Mouse (Mus musculus) hindbrain, embryonic 14.5 days (tissue): ENCODE data around the gene Exosc9. TPM values are rescaled to one million over a fixed set of nuclear protein-coding genes. Genes with fewer than 3 reads are reported as not detected.

Experiments used
- ATAC-seq: fragments of 200-750 bp; cut with Nextera tagmentation; 2 replicates; pipeline ENCODE4 v1.8.0; 2017; ENCODE audit warnings: moderate number of reproducible peaks, mild to moderate bottlenecking, moderate TSS enrichment, moderate library complexity; ENCODE audit not compliant: low FRiP score
- DNase-seq: peaks from one replicate; pipeline ENCODE4 v3.0.0-alpha.2; 2015; ENCODE audit warnings: low spot score
- H3K27ac ChIP-seq: fragments of 300-500 bp; sonication (generic); 2 replicates; pipeline ENCODE4 v1.5.1; 2014; ENCODE audit warnings: mild to moderate bottlenecking, moderate library complexity
- H3K27me3 ChIP-seq: fragments of 300-500 bp; sonication (generic); 2 replicates; pipeline ENCODE4 v1.6.1; 2014; ENCODE audit warnings: mild to moderate bottlenecking, low read length, mixed read lengths; ENCODE audit not compliant: control insufficient read depth, insufficient read depth
- H3K36me3 ChIP-seq: fragments of 300-500 bp; sonication (generic); replicated peaks from 2 replicates; pipeline ENCODE4 v1.6.1; 2014; ENCODE audit not compliant: control insufficient read depth, insufficient read depth
- H3K4me1 ChIP-seq: fragments of 300-500 bp; sonication (generic); replicated peaks from 2 replicates; pipeline ENCODE4 v1.6.1; 2014; ENCODE audit warnings: antibody characterized with exemption, low read length, mixed read lengths; ENCODE audit not compliant: control insufficient read depth, insufficient read depth
- H3K4me2 ChIP-seq: fragments of 300-500 bp; sonication (generic); replicated peaks from 2 replicates; pipeline ENCODE4 v1.6.1; 2014; ENCODE audit warnings: mild to moderate bottlenecking, moderate library complexity
- H3K4me3 ChIP-seq: fragments of 300-500 bp; sonication (generic); replicated peaks from 2 replicates; pipeline ENCODE4 v1.5.1; 2014; ENCODE audit warnings: mild to moderate bottlenecking, low read length
- H3K9ac ChIP-seq: fragments of 300-500 bp; sonication (generic); 2 replicates; pipeline ENCODE4 v1.6.1; 2014
- H3K9me3 ChIP-seq: fragments of 300-500 bp; sonication (generic); 2 replicates; pipeline ENCODE4 v1.6.1; 2016; ENCODE audit warnings: low read length; ENCODE audit not compliant: control insufficient read depth
- WGBS: fragments of 180-500 bp; shearing (Covaris S2); extraction: QIAGEN DNeasy Blood & Tissue Kit; methylation state at CpG from one replicate; pipeline ENCODE4 v1.1.7; 2014; 5-methylcytosine and 5-hydroxymethylcytosine counted together
- polyA plus RNA-seq: library from polyadenylated mRNA; unstranded; fragments of >200 nt; fragmentation: Nextera tagmentation; extraction: Ambion mirVana; gene quantifications from 2 replicates; pipeline ENCODE4 v1.2.1, GENCODE M21; 2014

The Exosc9 gene
- polyA plus RNA-seq, 1 experiment from 2014 or later, result 74.5 TPM

DNA sequence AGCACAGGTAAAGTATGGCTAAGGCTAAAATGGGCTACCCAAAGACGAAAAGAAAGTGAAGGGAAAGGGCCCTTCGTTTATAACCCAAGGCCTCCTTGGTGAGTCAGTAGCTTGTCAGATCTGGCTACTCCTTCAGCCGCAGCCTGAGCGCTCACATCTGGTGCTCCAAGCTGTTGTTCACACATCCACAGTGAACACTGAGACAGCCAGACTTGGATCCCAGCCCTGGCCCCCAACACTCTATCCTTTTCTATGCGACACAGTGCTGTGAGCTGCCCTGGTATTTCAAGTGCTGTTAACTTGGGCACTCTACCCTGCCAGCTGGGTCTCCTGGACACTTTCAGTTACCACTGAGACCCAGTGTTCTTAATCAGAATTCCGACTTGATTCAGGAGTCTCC lies 22.1 kb upstream of the Exosc9 start:
- no peak for DNase-seq
- no peak overlapping the region for H3K4me3 ChIP-seq

DNA sequence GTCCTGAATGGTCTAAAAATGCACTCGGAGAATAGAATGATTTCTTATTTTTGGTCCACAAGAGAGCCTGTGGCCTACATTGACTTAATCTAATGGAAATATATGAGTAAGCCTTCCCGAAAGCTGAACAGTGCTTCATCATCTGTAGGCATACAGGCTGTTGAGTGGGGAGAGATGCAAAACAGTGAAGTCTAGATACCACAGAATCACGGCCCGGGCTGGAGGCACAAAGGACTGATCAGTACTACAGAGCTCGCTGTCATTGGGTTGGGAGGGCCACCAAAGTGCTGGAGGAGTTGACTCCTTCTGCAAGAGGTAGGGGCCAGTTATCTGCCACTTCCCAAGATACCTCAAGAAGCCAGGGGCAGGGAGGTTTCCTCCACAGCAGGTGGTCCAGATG lies 21.6 kb upstream of the Exosc9 start:
- Histone ChIP-seq H3K4me1 (peaks cover 8% of the 10 kb centered on the region; the same call in 1 of the 2 replicates), H3K9ac (no peak overlapping the region), H3K27ac (no peak overlapping the region), H3K4me3 (no peak overlapping the region), H3K4me2 (no peak overlapping the region), H3K36me3 (no peaks in the 10 kb centered on the region), H3K27me3 (peaks cover 9% of the 10 kb centered on the region; the same call in 1 of the 2 replicates), H3K9me3 (no peaks in the 10 kb centered on the region)
- ATAC-seq (no peak), DNase-seq (no peak)
- 84% methylated on average over 5 of the region's 5 CpGs for WGBS

More for the DNA sequence above, 22.1 kb upstream of the Exosc9 start:
- Histone ChIP-seq H3K4me2 (no peak overlapping the region), H3K27me3 (peaks cover 9% of the 10 kb centered on the region; the same call in 1 of the 2 replicates), H3K27ac (no peak overlapping the region), H3K36me3 (no peaks in the 10 kb centered on the region), H3K9ac (no peak overlapping the region), H3K9me3 (no peaks in the 10 kb centered on the region), H3K4me1 (peaks cover 8% of the 10 kb centered on the region; the same call in 1 of the 2 replicates)
- WGBS, result 90% methylated on average over 6 of the region's 6 CpGs
- no peak for ATAC-seq

GRCm38 (mm10) chr3:36531242-36531641 lies 21.2 kb upstream of the Exosc9 start:
- Histone ChIP-seq H3K27me3 (peaks cover 9% of the 10 kb centered on the region; the same call in 1 of the 2 replicates), H3K9ac (no peak overlapping the region), H3K4me1 (peaks cover 8% of the 10 kb centered on the region; the same call in 1 of the 2 replicates), H3K4me3 (no peak overlapping the region), H3K9me3 (no peaks in the 10 kb centered on the region), H3K27ac (no peak overlapping the region), H3K36me3 (no peaks in the 10 kb centered on the region), H3K4me2 (no peak overlapping the region)
- 44% methylated on average over 2 of the region's 2 CpGs for WGBS
- ATAC-seq (no peak), DNase-seq (no peak)

DNA sequence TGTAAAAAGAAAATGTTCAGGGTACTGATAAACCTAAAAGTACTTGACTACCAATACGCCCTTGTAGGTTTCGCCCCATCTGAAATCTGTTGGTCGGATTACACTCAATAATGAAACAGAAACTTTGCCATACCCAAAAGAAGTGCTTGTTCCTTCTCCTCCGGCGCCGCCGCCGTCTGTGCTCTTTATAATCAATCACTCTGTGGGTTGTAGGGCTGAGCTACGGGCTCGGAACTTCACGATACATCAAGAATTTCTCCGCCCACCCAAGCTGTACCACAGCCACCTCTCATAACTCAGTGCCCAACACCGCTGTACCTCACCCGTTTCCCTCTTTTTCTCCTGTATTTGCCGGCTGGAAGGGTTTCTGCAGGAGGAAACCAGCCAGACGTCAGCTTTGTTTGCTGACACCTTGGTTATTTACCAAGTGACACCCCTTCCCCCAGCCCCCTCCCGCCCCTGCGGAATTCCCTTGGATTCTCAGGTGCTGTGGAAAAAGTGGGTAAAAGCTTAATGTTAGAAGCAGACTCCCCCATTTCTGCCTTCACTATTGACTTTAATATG lies 20.3 kb upstream of the Exosc9 start:
- peak overlapping the region; percentile 46 for H3K4me2 ChIP-seq
- no peaks in the 10 kb centered on the region for H3K36me3 ChIP-seq
- peak overlapping the region; percentile 15 for H3K4me3 ChIP-seq
- H3K4me1 ChIP-seq, result peaks cover 8% of the 10 kb centered on the region; the same call in 1 of the 2 replicates
- DNase-seq (no peak), ATAC-seq (no peak)
- peak overlapping the region; percentile 25; the same call in 1 of the 2 replicates for H3K9ac ChIP-seq
- H3K27ac ChIP-seq, result no peak overlapping the region
- 14% methylated on average over 18 of the region's 18 CpGs for WGBS
- peaks cover 9% of the 10 kb centered on the region; the same call in 1 of the 2 replicates for H3K27me3 ChIP-seq
- H3K9me3 ChIP-seq, result no peaks in the 10 kb centered on the region

DNA sequence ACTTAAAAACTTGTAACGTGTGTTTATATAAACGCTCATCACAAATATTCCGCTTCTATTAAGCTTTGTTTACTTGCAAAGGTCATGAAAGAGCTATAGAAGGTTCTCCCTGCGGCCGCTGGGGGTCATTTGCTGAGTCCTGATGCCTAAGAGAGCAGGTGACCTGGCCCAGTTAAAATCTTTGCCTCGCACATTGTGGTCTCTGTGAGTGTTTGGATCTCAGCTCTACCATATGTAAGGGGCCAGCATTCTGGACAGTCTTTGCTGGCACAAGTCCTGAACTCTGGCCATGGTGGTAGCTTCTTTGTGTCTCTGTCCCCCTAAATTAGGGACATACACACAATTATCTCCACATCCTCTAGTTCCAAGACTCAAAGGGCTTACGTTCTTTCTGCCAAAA lies 19.7 kb upstream of the Exosc9 start:
- Histone ChIP-seq H3K9me3 (no peaks in the 10 kb centered on the region), H3K4me1 (peaks cover 8% of the 10 kb centered on the region; the same call in 1 of the 2 replicates), H3K36me3 (no peaks in the 10 kb centered on the region), H3K4me2 (no peak overlapping the region), H3K9ac (no peak overlapping the region), H3K27me3 (peaks cover 9% of the 10 kb centered on the region; the same call in 1 of the 2 replicates), H3K27ac (no peak overlapping the region), H3K4me3 (no peak overlapping the region)
- ATAC-seq (no peak), DNase-seq (no peak)
- 42% methylated on average over 7 of the region's 7 CpGs for WGBS

- Histone ChIP-seq H3K36me3 (no peaks in the 10 kb centered on the region), H3K9ac (no peak overlapping the region), H3K4me3 (no peak overlapping the region), H3K27ac (no peak overlapping the region), H3K27me3 (peaks cover 9% of the 10 kb centered on the region; the same call in 1 of the 2 replicates), H3K4me2 (no peak overlapping the region), H3K9me3 (no peaks in the 10 kb centered on the region), H3K4me1 (peaks cover 8% of the 10 kb centered on the region; the same call in 1 of the 2 replicates)
- DNase-seq, result no peak
- WGBS, result 3% methylated on average over 1 of the region's 1 CpGs
- ATAC-seq, result no peak
Measured at GRCm38 (mm10) chr3:36533201-36533672, 19.2 kb upstream of the Exosc9 start.

GRCm38 (mm10) chr3:36536041-36536440 lies 16.4 kb upstream of the Exosc9 start:
- Histone ChIP-seq H3K9ac (no peak overlapping the region), H3K4me2 (no peak overlapping the region), H3K4me3 (no peak overlapping the region), H3K4me1 (peaks cover 8% of the 10 kb centered on the region; the same call in 1 of the 2 replicates), H3K9me3 (no peaks in the 10 kb centered on the region), H3K27me3 (peaks cover 5% of the 10 kb centered on the region; the same call in 1 of the 2 replicates), H3K27ac (no peak overlapping the region), H3K36me3 (no peaks in the 10 kb centered on the region)
- 93% methylated on average over 12 of the region's 12 CpGs for WGBS
- no peak for ATAC-seq
- no peak for DNase-seq

GRCm38 (mm10) chr3:36537701-36538470 lies 14.5 kb upstream of the Exosc9 start:
- ATAC-seq, result no peak
- H3K4me1 ChIP-seq, result no peaks in the 10 kb centered on the region
- H3K36me3 ChIP-seq, result no peaks in the 10 kb centered on the region
- no peak overlapping the region for H3K4me3 ChIP-seq
- H3K27me3 ChIP-seq, result no peaks in the 10 kb centered on the region
- H3K4me2 ChIP-seq, result no peak overlapping the region
- WGBS, result 87% methylated on average over 4 of the region's 4 CpGs
- no peak overlapping the region for H3K9ac ChIP-seq
- H3K9me3 ChIP-seq, result no peaks in the 10 kb centered on the region
- H3K27ac ChIP-seq, result no peak overlapping the region
- no peak for DNase-seq

DNA sequence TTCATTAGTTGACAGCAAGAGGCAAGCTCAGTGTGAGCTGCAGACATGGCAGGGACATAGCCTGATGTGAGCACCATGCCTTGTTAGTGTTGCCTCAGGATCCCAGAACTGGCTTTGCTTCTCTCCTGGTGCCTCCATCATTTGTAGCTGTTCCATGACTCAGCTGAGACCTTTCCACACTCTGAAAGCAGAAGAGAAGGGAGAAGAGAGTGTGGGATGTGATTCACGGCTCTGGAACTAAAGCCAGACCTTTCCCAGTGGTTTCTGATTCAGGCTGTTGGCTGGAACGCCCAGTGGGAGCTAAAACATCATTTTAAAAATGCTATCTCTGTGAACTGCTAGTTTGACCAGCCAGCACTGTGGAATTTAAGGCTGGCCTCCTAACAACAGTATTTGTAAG lies 11.7 kb upstream of the Exosc9 start:
- H3K36me3 ChIP-seq, result no peaks in the 10 kb centered on the region
- no peaks in the 10 kb centered on the region for H3K27me3 ChIP-seq
- ATAC-seq (no peak), DNase-seq (no peak)
- no peak overlapping the region for H3K4me3 ChIP-seq
- WGBS, result 75% methylated on average over 2 of the region's 2 CpGs
- H3K4me2 ChIP-seq, result no peak overlapping the region
- no peaks in the 10 kb centered on the region for H3K9me3 ChIP-seq
- no peak overlapping the region for H3K27ac ChIP-seq
- no peak overlapping the region for H3K9ac ChIP-seq
- no peaks in the 10 kb centered on the region for H3K4me1 ChIP-seq
